Mouse (Mus musculus) thymus, postnatal 4 days (tissue): ENCODE measurements around the gene Hat1.
A peak's percentile ranks its signal among the peaks of the same experiment; 100 is the strongest.
"Not testable (repeated sequence)": the region's sequence is repeated elsewhere in the genome, so short reads cannot be mapped to it uniquely, and the experiment has no call there.

Source experiments
- DNase-seq: peaks from one replicate; pipeline ENCODE4 v3.0.0; 2021

Gene Hat1

DNA sequence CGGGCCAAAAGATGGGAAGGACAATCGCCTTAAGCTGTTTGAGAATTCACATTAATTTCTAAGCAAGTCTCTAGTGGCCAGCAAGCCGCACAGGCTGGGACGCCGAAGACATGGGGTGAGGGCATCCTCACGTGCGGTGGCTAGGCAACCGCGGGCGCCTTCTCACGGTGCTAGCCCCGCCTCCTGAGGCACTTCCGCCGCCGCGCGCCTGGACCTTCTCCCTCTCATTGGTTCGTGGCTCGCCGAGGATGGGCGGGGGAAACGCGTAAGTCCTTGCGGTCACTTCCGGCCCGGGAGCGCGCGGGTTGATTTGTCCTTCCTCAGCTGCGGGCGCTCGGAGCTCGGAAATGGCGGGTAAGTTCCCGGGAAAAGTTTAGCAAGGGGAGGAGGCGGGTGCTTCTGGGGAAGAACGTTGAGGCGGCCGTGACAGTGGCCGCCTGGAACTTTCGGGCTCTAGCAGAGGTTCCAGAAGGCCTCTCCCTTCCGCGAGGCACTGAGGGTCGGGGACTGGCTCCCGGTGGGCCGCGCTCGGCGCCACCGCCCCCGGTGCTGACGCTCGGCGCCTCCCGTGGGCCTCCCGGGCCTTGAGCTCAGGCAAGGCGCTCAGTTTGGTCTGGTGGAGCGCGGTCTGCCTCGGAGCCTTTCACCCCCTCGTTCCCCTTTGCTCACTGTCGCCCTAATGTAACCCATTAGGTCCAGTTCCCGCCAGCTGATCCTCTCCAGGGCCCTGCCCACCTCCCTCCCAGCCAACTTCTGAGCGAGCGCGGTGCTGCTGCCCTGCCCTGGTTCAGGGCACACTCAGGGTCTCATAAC lies at the start of gene Hat1:
Gene Hat1, plus strand, starts transcription at position 8 of the 813 bp plus-strand sequence.
- DNase-seq, result peak; percentile 97

DNA sequence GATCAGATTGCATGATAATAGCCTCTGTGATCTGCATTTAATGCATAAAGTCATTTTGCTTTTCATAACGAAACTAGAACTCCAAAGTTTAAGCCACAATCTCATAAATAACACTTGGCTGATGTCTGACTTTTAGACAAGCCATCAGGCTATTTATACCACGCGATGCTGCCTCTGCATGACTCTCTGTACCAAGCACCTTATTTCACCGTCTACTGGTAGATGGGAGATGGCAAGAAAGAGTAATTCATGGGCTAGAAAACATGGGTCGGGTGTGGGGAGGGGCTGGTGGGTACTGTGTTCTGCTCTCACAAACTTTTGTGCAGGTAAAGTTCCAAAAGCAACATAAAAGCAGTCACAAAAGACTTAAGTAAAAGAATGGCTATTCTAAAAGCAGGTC lies 48.6 kb upstream of the Hat1 start:
- no peak for DNase-seq

DNA sequence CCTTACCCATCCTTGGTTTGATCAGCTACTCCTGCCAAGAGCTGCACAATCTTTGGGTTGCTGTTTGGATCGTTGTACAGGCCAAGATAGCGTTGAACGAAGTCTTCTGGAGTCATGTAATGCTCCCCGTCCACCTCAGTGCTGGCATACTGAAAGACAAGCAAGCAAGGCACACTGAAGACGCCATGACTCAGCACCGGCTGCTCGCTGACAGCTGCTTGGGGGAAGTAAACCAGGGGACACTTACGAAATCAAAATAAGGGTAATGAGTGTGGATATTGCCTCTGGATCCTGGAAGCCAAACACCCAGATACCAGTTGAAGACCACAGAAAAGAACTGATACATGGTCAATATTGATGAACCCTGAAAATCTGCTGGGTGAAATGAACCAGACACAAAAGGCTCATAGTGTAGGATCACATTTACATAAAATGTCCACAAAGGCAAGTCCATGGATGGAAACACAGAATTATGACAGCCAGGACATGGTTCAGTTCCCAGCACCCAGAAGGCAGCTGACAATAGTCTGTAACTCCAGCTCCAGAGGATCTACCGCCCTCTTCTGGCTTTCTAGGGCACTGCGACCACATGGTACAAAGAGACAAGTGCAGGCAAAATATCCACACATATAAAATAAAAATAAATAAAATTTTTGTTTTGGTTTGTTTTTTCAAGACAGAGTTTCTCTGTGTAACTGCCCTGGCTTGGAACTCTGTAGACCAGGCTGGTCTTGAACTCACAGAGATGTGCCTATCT lies 44.7 kb upstream of the Hat1 start:
- no peak for DNase-seq

DNA sequence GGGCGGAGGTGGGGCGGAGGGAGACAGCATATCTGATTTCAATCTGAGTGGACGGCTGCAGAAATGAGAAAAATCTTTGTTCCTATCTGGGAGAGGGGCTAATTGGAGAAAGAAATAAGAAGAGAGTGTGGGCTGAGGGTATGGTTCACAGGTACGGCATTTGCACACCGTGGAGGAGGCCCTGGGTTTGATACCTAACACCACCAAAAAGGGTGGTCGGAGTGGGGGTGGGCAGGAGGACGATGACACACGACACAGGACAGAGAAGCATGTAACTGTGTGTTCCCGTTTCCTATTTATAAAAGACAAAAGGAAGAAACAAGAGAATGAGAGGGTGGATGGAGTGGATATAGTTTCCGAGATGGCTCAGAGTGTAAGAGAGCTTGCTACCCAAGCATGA lies 41.6 kb upstream of the Hat1 start:
- no peak for DNase-seq

DNA sequence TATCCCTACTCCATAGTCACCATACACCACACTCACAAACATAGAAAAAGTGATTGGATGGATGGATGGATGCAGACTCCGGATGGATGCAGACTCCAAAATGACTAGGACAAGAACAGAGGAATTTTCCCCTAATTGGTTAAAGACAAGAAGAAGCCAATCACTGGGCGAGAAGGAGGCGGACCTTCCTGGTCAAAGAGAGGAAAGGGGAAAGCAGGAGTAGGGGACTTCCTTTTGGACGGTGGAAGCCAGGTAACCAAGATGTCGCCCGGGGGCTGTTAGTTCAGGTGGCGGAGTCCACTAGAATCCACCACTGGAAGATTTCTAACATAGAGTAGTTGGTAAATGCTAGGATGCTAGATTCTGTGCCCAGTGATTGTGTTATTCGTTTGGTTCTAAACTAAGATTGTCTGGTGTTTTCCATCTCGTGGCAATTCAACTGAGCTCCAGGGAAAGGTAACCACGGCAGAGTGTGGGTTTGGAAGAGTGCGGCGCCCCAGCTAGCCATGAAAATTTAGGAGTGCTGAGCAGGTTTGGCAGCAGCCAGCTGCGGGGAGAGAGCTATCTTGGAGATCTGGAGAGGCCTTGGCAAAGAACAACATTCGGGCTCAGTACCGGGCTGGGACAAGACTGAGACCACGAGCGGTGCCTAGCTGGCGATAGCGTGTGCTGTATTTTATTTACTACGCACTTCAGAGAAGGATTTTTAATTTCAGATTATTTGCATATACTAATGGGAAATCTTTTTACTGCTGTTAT lies 40.8 kb upstream of the Hat1 start:
- no peak for DNase-seq

DNA sequence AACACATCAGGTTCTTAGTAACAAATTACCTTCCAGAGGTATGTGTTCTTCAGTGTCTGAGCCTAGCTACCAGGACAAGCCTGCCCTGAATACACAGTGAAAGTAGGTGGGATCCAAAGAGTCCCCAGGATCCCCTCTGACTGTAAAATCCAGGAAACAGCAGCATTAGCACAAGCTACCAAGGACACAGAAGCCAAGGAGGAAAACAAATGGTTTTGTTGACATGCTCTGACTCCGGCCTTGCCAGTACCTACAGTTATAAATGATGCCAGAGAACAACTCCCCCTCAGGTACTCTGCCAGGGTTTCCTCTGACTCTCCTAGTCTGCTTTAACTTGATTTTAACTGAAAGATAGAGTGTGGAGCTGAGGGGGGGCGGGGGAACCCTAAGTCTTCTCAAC lies 39.2 kb upstream of the Hat1 start:
- no peak for DNase-seq

DNA sequence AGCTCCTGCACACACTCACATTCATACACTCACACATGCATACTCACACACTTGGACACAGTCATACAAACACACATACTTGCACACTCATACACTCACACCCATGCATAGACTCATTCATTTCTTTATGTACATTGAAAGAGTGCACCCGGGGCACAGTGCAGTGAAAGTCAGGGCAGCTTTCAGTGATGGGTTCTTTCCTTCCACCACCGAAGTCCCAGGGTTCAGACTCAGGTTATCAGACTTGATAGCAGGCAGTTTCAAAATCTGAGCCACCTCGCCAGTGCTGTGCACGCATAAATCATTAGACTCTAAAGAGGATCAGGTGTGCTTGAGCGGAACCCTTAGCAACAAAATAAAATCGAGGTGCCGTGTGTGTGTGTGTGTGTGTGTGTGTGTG lies 38.6 kb upstream of the Hat1 start:
- DNase-seq, result no peak

DNA sequence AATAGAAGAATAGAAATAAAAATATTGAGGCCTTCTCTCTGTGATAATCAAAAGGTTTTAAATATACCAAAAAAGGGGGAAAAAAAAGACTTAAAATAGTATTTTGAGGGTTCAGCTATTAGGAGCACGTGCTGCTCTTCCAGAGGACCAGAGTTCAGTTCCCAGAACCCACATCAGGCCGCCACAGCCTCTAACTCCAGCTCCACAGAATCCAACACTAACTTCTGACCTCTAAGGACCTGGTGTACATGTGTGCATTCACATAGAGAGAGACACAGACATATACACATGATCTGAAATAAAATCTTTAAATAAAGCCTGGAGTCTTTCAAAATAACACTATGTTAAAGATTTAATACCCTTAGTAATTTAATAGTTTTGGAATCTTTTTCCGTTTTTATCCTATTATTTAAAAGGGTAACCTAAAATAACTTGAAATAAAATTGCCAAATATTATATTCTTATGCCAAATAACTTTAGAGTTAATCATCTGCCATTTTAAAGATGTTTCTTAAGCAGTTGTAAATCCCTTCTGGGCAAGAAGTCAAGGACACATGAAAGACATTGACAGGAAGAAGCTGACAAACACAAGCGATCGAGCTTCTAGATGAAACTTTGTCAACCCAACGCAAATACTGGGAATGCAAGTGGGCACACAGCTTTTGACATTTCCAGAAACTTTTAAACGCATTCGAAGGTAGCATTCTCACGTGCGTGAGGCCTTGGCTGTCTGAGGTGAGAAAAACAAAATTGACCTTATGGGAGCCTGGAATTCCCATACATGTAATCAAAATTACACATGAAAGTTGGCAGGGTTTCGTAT lies 37.6 kb upstream of the Hat1 start:
- no peak for DNase-seq

DNA sequence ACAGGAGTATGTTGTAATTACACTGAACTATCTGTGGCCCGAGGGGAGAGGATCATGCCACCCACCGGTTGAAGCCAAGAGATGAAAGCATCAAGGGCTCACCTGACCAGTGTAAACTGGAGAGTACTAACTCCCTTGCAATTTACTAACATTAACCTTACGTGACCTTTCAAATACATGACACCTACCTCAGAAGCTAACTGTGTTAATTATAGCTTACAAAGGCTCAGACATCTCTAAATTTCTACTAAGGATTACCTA lies 37.1 kb upstream of the Hat1 start:
- no peak for DNase-seq

DNA sequence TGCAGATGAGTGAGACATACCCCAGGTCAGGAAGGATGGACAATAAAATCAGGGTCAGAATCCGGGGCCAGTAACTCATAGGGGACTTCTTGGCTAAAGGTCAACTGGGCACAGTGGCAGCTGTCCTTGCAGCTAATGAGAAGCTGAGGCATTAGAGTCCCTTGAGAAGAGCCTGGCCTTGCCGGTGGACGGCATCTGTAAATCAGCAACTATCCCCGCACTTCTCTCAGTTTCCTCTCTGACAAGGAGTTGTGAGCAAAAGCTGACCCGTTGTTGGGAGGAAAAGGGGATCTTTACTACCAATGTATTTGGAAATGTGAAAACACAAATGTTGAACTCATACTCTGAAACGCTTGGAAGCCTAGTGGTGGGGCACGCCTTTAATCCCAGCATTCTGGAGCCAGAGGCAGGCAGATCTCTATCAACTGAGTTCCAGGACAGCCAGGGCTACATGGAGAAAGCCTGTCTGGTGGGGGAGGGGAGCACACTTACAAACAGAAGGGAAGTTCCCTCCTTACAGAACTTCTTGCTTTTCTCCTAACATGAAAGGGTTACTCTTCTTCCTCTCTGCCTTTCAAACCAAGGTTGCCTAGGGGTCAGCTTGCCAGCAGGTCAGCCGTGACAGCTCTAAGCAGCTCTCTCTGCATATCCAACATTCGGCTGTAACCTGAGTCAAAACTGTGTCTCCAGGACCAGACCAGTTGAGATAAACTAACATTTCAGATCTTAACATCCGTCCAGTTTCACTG lies 35.3 kb upstream of the Hat1 start:
- peak; percentile 50 for DNase-seq

DNA sequence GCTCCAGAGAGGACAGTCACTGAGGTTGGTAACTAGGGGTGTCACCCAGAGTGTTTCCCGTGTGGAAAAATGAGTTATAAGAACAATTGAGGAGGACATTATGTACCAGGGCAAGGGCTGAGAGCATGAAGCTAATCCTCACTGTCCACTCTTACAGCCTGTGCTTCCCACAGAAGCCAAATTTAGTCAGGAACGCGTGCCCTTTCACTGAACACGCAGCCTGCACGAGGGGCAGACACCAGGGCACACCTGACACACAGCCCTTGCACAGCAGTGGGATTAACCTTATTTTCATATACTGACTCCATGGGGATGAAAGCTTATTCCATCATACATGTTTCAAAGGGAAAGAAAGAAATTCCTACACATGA lies 34.7 kb upstream of the Hat1 start:
- DNase-seq, result no peak

DNA sequence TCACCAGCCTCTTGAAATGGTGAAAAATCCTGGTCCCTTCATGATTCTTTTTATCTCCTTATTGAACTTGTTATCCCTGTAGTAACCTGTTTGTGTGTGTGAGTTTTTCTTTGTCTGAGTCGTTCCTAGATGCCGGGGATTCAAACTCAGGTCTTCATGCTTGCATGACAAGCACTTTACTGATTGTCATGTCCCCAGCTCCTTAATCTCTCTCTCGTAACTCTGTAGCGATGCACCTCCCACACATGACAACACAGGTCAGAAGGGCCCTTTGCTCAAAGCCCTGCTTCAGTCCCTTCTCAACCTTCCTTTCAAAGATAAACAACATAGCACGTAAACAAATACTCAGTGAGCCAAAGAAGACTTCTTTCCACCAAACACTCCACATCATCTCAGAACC lies 30.4 kb upstream of the Hat1 start:
- no peak for DNase-seq

DNA sequence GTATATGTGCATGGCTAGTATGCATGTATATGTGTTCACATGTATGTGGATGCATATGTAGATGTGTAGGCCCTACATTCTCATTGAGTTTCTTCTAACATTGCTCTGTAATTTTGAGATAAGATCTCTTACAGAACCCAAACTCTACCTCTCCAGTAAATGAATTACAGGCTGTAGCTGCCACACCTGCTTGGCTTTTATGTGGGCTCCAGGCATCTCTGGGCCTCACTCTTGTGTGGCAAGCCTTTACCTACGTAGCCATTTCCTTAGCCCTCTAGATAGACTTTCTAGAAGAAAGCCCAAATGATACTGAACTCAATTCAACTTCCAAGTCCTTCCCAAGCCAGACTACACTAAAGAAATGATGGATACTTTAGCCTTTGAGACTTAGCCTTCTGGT lies 28.6 kb upstream of the Hat1 start:
- peak; percentile 53 for DNase-seq

DNA sequence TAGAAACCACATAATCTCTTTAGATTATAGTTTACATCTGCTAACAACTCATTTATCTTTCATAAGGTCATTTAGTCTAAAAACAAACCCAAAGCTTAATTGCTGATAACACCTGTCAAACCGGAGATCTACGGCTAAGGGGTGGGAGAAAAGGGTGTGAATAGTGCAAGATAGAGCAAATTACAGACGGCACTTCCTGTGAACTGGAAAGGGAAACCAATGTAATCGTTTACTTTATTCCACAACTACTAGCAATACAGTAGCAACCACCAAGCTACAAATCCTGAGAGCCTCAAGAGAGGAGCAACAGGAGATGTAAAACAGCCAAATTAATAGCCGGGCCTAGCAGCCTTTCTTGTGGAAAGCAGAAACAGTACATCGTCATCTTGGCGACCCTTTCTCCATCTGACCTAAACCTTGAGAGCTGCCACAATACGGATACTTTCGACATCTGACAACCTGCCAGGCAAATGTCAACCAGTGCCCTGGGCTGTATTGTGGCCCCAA lies 22.1 kb upstream of the Hat1 start:
- DNase-seq, result no peak

DNA sequence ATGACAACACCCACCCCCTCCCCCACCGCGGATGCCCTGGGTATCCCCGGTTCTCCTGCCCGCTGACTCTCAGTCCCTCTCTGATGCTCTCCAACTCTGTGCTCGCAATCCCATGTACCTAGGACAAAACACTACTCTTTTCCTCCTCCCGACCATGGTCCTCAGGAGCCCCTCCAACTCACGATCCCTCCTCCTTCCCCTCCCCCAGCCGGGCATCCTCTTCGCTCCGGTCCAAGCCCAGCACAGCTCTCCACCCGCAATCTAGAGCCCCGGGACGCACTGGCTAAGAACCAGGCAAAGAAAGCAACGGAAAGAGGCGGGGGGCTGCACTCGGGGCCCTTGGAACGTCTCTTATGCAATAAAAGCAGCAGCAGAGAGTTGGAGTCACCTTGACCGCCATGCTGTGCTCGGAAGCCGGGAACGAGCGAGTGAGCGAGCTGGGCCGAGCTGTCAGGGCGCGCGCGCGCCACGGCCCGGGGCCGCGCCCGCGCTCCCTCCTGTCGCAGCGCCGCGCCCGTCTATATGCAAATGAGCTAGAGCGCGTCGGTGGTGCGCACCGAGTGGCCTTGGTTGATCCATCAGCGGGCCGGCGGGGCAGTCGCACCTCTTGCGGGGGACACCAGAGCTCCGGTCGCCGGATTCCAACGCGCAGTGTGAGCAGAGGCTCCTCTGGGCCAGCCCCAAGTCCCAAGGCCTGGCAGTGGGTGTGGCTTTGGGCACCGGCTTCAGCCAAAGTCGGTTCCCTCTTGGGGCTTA lies 21.5 kb upstream of the Hat1 start, which contains the start of gene Slc25a12:
Gene Slc25a12, minus strand, starts transcription at position 625 of the 756 bp plus-strand sequence.
- peak; percentile 82 for DNase-seq

DNA sequence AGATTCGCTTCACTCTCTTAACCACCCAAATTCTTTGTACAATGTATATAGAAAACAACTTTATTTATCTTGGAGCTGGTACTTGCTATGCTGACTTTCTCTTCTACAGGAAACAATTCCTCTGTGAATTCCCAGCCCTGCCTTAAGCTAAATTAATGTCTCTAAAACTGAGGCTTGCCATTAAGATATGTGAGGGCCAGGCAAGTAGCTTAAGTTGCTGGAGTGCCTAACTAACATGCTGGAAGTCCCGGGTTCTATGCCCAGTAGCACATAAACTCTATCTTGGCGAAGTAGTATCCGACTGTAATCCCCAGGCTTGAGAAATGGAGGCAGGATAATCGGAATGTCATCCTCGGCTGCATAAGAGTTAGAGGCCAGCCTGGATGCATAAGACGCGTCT lies 20.7 kb upstream of the Hat1 start:
- no peak for DNase-seq

DNA sequence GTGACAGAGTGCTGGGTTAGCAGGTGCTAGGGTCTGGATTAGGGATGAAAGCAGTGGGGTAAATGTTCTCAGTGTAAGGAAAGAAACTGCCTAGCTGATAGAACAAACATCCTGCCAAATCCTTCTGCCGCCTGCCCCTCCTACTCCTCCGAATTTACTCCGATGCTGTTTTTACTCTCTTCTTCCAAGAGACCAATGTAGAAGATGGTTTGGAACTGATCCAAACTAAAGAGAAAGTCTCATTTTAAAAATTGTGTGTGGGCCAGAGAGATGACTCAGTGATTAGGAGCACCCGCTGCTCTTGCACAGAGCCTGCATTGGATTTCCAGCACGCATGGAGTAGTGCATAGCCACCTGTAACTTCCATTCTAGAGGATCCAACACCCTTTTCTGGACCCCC lies 17.0 kb upstream of the Hat1 start:
- DNase-seq, result no peak

DNA sequence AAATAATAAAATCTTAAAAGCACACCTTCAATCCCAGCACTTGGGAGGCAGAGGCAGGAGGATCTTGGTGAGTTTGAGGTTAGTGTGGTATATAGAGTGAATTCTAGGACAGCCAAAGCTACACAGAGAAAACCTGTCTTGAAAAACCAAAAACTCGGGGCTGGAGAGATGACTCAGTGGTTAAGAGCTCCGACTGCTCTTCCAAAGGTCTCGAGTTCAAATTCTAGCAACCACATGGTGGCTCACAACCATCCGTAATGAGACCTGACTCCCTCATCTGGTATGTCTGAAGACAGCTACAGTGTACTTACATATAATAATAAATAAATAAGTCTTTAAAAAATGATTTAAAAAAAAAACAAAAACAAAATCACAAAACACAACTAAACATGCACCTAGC lies 16.5 kb upstream of the Hat1 start:
- DNase-seq, result not testable (repeated sequence)

DNA sequence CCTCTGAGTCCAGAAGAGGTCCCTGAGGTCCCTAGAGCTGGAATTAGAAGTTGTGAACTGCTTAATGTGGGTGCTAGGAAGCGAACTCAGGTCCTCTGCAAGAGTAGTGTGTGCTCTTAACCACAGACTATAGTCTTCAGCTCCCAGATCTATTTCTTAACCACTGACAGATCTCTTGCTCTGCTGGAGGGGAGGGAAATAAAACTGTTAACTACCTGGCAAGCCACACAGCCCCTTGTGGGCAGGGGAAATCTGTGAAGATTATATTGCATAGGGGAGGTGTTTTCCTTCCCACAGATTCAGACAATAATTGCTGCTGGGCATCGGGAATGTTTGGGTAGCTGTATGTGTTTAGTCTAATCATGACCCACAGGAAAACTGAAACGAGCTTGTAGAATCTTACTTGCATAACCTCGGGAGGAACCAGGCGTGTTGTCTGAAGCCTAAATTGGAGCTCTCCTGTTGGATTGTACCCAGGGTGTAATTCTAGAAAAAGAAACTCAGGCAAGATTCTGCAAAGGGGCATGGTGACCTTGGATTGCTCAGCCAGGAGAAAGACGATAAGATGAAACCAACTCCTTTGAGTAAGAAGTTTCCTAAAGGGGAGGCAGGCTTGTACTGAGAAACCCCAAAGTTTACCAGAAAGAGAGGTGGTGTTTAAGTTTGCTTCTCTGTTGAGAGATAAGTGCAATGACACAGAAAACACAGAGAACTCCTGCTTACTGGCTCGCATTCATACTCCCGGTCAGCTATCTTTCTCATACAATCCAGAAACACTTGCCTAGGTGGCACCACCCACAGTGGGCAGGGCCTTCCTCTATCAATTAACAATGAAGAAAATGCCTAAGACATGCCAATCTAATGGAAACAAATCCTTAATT lies 14.2 kb upstream of the Hat1 start:
- no peak for DNase-seq

DNA sequence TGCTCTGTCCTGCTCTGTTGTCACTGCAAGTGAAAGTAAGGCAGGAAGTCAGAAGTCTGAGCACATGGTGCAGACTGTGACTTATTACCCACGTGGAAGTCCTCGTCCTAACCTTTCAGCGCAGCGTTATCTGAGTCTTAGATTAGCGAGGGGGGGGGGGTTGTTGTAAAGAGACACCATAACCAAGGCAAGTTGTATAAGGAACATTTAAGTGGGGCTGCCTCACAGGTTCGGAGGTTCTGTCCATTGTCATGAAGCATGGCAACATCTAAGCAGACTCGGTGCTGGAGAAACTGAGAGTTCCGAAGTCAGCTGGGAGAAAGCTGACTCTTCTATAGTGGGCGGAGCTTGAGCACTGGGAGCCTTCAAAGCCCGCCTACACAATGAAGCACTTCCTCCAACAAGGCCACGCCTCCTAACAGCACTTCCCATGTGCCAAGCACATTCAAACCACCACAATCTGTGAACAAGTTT lies 12.3 kb upstream of the Hat1 start:
- DNase-seq, result no peak
